Mouse (Mus musculus): Measurements from ENCODE around the gene Dpp10. TPM values are rescaled to one million over a fixed set of nuclear protein-coding genes. Genes with fewer than 3 reads are reported as not detected.

Gene Dpp10
- total RNA-seq (2014; fragmentation: Nextera tagmentation) (not detected in 2 replicates), total RNA-seq (2017) (not detected in 2 replicates)

- ATAC-seq (replicated peaks; ENCODE audit: poor library complexity, severe bottlenecking), result no peak
These were observed at the start of gene Dpp10 for GRCm38 (mm10) chr1:124044925-124045640. Dpp10 (minus strand) TSS chr1:124045559.

GRCm38 (mm10) chr1:124048544-124048943 lies 3.2 kb upstream of the Dpp10 start:
- ATAC-seq (replicated peaks; ENCODE audit: poor library complexity, severe bottlenecking), result no peak

- no peak for ATAC-seq (replicated peaks; ENCODE audit: poor library complexity, severe bottlenecking)
These were observed 472 bp upstream of the Dpp10 start for GRCm38 (mm10) chr1:124045761-124046300.

- no peak for ATAC-seq (replicated peaks; ENCODE audit: poor library complexity, severe bottlenecking)
These were observed 1.2 kb downstream of the Dpp10 start for GRCm38 (mm10) chr1:124044161-124044560.

- ATAC-seq (replicated peaks; ENCODE audit: poor library complexity, severe bottlenecking), result no peak
These were observed 1.9 kb downstream of the Dpp10 start for GRCm38 (mm10) chr1:124043421-124043820.

GRCm38 (mm10) chr1:124041559-124041958 lies 3.8 kb downstream of the Dpp10 start:
- ATAC-seq (replicated peaks; ENCODE audit: poor library complexity, severe bottlenecking), result no peak

GRCm38 (mm10) chr1:124035306-124035990 lies 9.9 kb downstream of the Dpp10 start:
- ATAC-seq (replicated peaks; ENCODE audit: poor library complexity, severe bottlenecking), result no peak

- ATAC-seq (replicated peaks; ENCODE audit: poor library complexity, severe bottlenecking), result no peak
These were observed 12.7 kb downstream of the Dpp10 start for GRCm38 (mm10) chr1:124032677-124033076.

- ATAC-seq (replicated peaks; ENCODE audit: poor library complexity, severe bottlenecking), result no peak
These were observed 13.4 kb downstream of the Dpp10 start for GRCm38 (mm10) chr1:124031968-124032367.

- ATAC-seq (replicated peaks; ENCODE audit: poor library complexity, severe bottlenecking), result no peak
These were observed 42.6 kb downstream of the Dpp10 start for GRCm38 (mm10) chr1:124002797-124003196.

GRCm38 (mm10) chr1:123995780-123996179 lies 49.6 kb downstream of the Dpp10 start:
- ATAC-seq (replicated peaks; ENCODE audit: poor library complexity, severe bottlenecking), result no peak

GRCm38 (mm10) chr1:123985324-123986024 lies 59.9 kb downstream of the Dpp10 start:
- no peak for ATAC-seq (replicated peaks; ENCODE audit: poor library complexity, severe bottlenecking)

GRCm38 (mm10) chr1:123978597-123978996 lies 66.8 kb downstream of the Dpp10 start:
- no peak for ATAC-seq (replicated peaks; ENCODE audit: poor library complexity, severe bottlenecking)

- no peak for ATAC-seq (replicated peaks; ENCODE audit: poor library complexity, severe bottlenecking)
These were observed 70.7 kb downstream of the Dpp10 start for GRCm38 (mm10) chr1:123974621-123975020.

- no peak for ATAC-seq (replicated peaks; ENCODE audit: poor library complexity, severe bottlenecking)
These were observed 99.2 kb downstream of the Dpp10 start for GRCm38 (mm10) chr1:123946149-123946548.

- no peak for ATAC-seq (replicated peaks; ENCODE audit: poor library complexity, severe bottlenecking)
These were observed 104.5 kb downstream of the Dpp10 start for GRCm38 (mm10) chr1:123940826-123941225.

- ATAC-seq (replicated peaks; ENCODE audit: poor library complexity, severe bottlenecking), result peak; percentile 96
These were observed 111.3 kb downstream of the Dpp10 start for GRCm38 (mm10) chr1:123933812-123934727.

- no peak for ATAC-seq (replicated peaks; ENCODE audit: poor library complexity, severe bottlenecking)
These were observed 117.4 kb downstream of the Dpp10 start for GRCm38 (mm10) chr1:123928003-123928370.

GRCm38 (mm10) chr1:123927278-123928002 lies 117.9 kb downstream of the Dpp10 start:
- ATAC-seq (replicated peaks; ENCODE audit: poor library complexity, severe bottlenecking), result no peak

Data from granulocyte monocyte progenitor cell, adult 5-6 weeks (primary cell).